Mouse (Mus musculus) forebrain, embryonic 16.5 days (tissue): ENCODE results near the gene Emilin1. TPM values are rescaled to one million over a fixed set of nuclear protein-coding genes. Genes with fewer than 3 reads are reported as not detected.

ENCODE experiments used
- ATAC-seq: fragments of 200-750 bp; cut with Nextera tagmentation; 2 replicates; pipeline ENCODE4 v1.8.0; 2017; ENCODE audit warnings: mild to moderate bottlenecking, moderate library complexity
- H3K27ac ChIP-seq: fragments of 300-500 bp; sonication (generic); 2 replicates; pipeline ENCODE4 v1.5.1; 2014; ENCODE audit warnings: low read length, control low read depth
- H3K27me3 ChIP-seq: fragments of 300-500 bp; sonication (generic); replicated peaks from 2 replicates; pipeline ENCODE4 v1.6.1; 2014; ENCODE audit warnings: low read length; ENCODE audit not compliant: control insufficient read depth, insufficient read depth
- H3K36me3 ChIP-seq: fragments of 300-500 bp; sonication (generic); 2 replicates; pipeline ENCODE4 v1.6.1; 2014; ENCODE audit not compliant: control insufficient read depth, insufficient read depth
- H3K4me1 ChIP-seq: fragments of 300-500 bp; sonication (generic); replicated peaks from 2 replicates; pipeline ENCODE4 v1.6.1; 2014; ENCODE audit warnings: low read length; ENCODE audit not compliant: control insufficient read depth, insufficient read depth
- H3K4me2 ChIP-seq: fragments of 300-500 bp; sonication (generic); 2 replicates; pipeline ENCODE4 v1.6.1; 2014; ENCODE audit warnings: mild to moderate bottlenecking, low read length, control low read depth
- H3K4me3 ChIP-seq: fragments of 300-500 bp; sonication (generic); replicated peaks from 2 replicates; pipeline ENCODE4 v1.5.1; 2014; ENCODE audit warnings: mild to moderate bottlenecking, low read length, control low read depth
- H3K9ac ChIP-seq: fragments of 300-500 bp; sonication (generic); replicated peaks from 2 replicates; pipeline ENCODE4 v1.6.1; 2014; ENCODE audit warnings: low read depth, low read length, control low read depth
- H3K9me3 ChIP-seq: fragments of 300-500 bp; sonication (generic); 2 replicates; pipeline ENCODE4 v1.6.1; 2016; ENCODE audit warnings: low read length; ENCODE audit not compliant: control insufficient read depth
- WGBS: fragments of 180-500 bp; shearing (Covaris S2); extraction: QIAGEN DNeasy Blood & Tissue Kit; methylation state at CpG from one replicate; pipeline ENCODE4 v1.1.7; 2014; 5-methylcytosine and 5-hydroxymethylcytosine counted together
- polyA plus RNA-seq: library from polyadenylated mRNA; unstranded; fragments of >200 nt; fragmentation: Nextera tagmentation; extraction: Ambion mirVana; gene quantifications from 2 replicates; pipeline ENCODE4 v1.2.1, GENCODE M21; 2015

Emilin1 gene
- polyA plus RNA-seq, 1 experiment from 2014 or later = 13.5 TPM

DNA sequence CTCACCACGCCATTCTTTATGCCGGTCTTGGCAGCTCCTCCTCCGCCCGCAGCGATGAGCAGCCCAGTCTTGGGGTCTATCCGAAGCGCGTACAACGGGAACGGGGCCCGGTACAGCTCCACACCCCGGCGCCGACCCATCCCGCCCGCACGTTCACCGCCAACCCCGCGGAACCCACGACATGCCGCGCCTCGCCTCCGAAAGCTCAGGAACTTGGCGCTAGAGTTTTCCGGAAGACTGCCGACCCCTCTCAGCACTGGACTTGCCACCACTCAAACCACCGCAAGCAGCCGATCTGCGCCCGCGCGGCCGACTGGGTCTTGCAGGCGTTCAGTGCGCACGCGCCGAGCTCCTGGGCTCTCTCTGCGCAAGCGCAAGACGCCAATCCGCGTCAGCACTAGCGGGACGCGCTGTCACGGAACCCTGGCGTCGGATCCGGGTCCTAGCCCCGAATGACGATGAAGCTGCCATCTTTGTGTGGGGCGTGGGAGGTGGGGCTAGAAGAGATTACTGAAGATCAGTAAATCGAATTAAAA lies 46.8 kb downstream of the Emilin1 start, which contains the start of gene Preb:
Gene Preb (minus strand): TSS at position 396 of the 536 bp plus-strand sequence.
- H3K4me3 ChIP-seq = peak within 1 kb of the TSS; percentile 89
- H3K4me2 ChIP-seq = peak within 1 kb of the TSS; percentile 69
- no peaks in the 10 kb centered on the region; the same call in 1 of the 2 replicates for H3K27me3 ChIP-seq
- H3K9ac ChIP-seq = peak within 1 kb of the TSS; percentile 93
- WGBS = under 1% methylated on average over 56 of the region's 56 CpGs
- peaks cover 14% of the 10 kb centered on the region for H3K36me3 ChIP-seq
- ATAC-seq = peak; percentile 96
- peak within 1 kb of the TSS; percentile 91 for H3K27ac ChIP-seq
- H3K9me3 ChIP-seq = no peaks in the 10 kb centered on the region
- H3K4me1 ChIP-seq = peaks cover 23% of the 10 kb centered on the region

DNA sequence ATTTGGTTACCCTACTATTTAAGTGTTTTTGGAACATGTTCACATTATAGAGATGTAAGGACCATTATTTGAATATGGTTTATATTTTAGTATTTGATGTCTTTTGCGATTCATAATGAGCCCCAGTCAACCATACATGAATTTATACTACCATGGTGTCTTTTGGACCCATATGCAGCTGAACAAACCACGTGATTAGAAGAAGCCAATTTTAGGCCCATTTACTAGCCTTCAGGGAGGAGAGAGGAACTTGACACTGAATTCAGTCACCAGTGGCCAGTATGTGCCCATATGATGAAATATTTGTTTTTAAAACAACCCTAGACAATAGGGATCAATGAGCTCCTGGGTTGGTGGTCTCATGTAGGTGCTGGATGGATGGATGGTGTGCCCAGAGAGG lies 47.6 kb downstream of the Emilin1 start:
- no peaks in the 10 kb centered on the region; the same call in 1 of the 2 replicates for H3K27me3 ChIP-seq

DNA sequence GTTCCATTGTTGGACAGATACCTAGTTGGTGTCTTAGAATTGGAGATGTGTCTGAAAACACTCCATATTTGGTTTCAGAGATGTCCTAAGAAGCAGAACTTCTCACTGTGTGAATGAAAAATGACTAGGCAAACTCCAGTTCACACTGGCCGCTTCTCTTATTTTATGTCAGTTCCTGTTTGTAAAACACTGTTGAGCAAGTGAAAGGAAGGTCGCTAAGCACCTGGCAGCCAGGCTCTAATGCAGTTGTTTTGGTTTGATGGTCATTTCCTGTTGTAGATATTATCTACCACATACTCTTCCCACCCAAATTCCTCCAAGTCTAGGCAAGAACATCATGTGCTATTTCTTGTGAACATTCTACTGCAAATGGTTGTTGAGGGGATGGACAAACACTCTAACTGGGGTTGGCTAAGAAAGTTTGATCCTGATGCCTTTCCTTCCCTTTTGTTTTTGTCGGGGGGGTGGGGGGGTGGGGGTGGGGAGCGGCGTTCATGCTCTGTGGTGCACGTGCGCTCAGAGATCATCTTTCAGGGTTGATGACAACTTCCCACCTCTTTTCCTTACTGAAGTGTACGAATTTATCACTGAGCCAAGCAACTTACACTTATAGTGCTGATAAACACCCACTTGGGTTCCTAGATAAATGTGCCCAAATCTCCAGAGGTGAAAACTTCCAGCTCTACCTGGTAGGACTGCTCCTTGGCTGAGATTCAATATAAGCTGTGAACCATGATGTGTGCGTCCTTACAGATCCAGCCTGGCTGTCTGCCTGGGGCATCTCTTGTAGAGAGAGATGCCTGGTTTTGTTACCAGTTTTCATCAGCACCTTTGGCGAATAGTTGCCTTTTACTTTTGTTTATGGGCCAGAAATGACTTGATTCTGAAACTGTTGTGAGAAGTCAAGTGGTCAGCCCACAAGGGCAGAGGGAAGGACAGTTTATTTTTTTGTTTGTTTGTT lies 48.6 kb downstream of the Emilin1 start:
- Histone ChIP-seq H3K4me3 (no peak overlapping the region), H3K4me2 (no peak overlapping the region), H3K36me3 (peaks cover 8% of the 10 kb centered on the region), H3K27me3 (no peaks in the 10 kb centered on the region; the same call in 1 of the 2 replicates), H3K9me3 (no peaks in the 10 kb centered on the region), H3K4me1 (peaks cover 23% of the 10 kb centered on the region), H3K27ac (no peak overlapping the region), H3K9ac (no peak overlapping the region)
- WGBS = 87% methylated on average over 10 of the region's 10 CpGs
- no peak for ATAC-seq

More for the DNA sequence above, 47.6 kb downstream of the Emilin1 start:
- Histone ChIP-seq H3K27ac (no peak overlapping the region), H3K9me3 (no peaks in the 10 kb centered on the region), H3K4me2 (peak overlapping the region; percentile 69), H3K36me3 (peaks cover 8% of the 10 kb centered on the region), H3K9ac (peak overlapping the region; percentile 93; the same call in 1 of the 2 replicates), H3K4me1 (peaks cover 23% of the 10 kb centered on the region), H3K4me3 (peak overlapping the region; percentile 89; the same call in 1 of the 2 replicates)
- 87% methylated on average over 2 of the region's 2 CpGs for WGBS
- no peak for ATAC-seq

DNA sequence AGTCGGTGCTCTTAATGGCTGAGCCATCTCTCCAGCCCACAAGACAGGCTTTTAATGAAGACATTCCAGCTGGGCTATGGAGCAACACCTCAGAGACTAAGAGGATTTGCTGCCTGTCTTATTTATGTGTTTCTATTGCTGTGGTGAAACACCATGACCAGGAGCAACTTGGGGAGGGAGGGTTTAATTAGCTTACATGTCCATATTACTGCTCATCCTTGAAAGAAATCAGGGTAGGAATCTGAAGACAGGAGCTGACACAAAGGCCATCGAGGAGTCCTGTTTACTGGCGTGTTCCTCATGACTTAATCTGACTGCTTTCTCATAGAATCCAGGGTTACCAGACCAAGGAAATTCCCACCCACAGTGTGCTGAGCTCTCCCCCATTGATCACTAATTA lies 50.7 kb downstream of the Emilin1 start:
- ATAC-seq = no peak
- WGBS = 66% methylated on average over 3 of the region's 3 CpGs
- no peaks in the 10 kb centered on the region for H3K36me3 ChIP-seq

DNA sequence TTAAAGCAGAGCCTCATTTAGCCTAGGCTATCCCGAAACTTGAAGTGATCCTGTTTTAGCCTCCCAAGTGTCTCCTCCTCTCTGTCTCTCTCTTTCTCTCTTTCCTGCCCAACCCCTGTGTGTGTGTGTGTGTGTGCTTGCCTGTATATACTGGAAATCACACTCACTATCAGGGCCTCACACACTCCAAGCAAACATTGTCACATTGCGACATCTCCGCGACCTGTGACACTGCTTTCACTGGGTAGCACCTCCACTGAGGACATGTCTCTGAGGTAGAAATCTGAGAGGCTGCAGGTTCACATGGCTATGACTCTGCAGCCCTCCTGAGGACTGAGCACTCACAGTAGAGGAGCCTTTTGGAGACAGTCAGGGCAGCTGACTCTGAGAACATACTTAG lies 53.0 kb downstream of the Emilin1 start:
- Histone ChIP-seq H3K9ac (no peak overlapping the region), H3K4me1 (no peaks in the 10 kb centered on the region), H3K27me3 (no peaks in the 10 kb centered on the region; the same call in 1 of the 2 replicates), H3K4me2 (no peak overlapping the region), H3K27ac (no peak overlapping the region), H3K36me3 (no peaks in the 10 kb centered on the region), H3K4me3 (no peak overlapping the region), H3K9me3 (no peaks in the 10 kb centered on the region)
- no peak for ATAC-seq
- 88% methylated on average over 4 of the region's 4 CpGs for WGBS

More for the DNA sequence above, 50.7 kb downstream of the Emilin1 start:
- Histone ChIP-seq H3K4me3 (no peak overlapping the region), H3K27ac (no peak overlapping the region), H3K27me3 (no peaks in the 10 kb centered on the region; the same call in 1 of the 2 replicates), H3K9ac (no peak overlapping the region), H3K4me2 (no peak overlapping the region), H3K4me1 (peaks cover 8% of the 10 kb centered on the region), H3K9me3 (no peaks in the 10 kb centered on the region)

DNA sequence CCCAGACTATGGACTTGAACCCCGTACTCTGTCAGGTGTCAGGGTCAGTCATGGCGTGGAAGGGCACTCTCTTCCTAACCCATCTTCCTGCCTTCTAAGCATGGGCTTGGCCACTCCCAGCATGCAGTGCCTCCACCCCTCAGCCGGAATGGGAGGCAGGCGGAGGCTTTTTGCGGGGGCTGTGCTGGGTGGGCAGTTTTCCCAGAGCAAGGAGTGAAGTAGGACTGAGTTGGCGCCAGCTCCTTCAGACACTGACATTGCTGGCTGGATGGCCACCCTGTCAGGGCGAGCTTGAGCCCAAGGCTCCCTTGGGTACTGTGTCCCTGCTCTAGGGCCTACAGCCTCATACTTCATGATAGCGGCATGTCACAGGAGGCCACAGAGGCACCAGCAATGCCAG lies 55.2 kb downstream of the Emilin1 start, which contains the start of gene Tcf23:
Gene Tcf23 (plus strand): TSS at position 247 of the 400 bp plus-strand sequence.
- H3K4me3 ChIP-seq = no peak within 1 kb of the TSS
- H3K9me3 ChIP-seq = no peaks in the 10 kb centered on the region
- WGBS = 70% methylated on average over 8 of the region's 8 CpGs
- H3K27ac ChIP-seq = no peak within 1 kb of the TSS
- no peak within 1 kb of the TSS for H3K9ac ChIP-seq
- no peaks in the 10 kb centered on the region for H3K27me3 ChIP-seq
- no peaks in the 10 kb centered on the region for H3K4me1 ChIP-seq
- no peaks in the 10 kb centered on the region for H3K36me3 ChIP-seq
- H3K4me2 ChIP-seq = no peak within 1 kb of the TSS
- no peak for ATAC-seq

DNA sequence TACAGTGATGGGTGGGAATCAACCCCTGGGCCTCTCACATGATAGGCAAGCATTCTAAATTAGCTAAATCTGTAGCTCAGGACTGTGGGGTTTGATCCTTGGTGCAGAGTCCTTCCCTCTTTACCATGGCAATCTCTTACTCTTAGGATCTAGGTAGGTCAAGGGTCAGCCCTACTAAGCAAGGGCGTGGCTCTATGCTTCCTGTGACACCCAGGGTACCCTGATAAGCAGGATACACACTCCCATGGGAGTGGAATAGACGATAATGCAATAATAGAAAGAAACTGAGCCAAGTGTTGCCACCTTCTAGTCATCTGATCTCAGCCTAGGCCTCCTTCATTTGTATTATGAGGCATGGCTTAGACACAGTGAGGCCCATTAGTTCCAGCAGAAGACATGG lies 56.2 kb downstream of the Emilin1 start:
- 80% methylated on average over 2 of the region's 2 CpGs for WGBS
- H3K4me1 ChIP-seq = no peaks in the 10 kb centered on the region

More for the DNA sequence above, 56.2 kb downstream of the Emilin1 start:
- Histone ChIP-seq H3K27ac (no peak overlapping the region), H3K4me2 (no peak overlapping the region), H3K27me3 (no peaks in the 10 kb centered on the region), H3K36me3 (no peaks in the 10 kb centered on the region), H3K9ac (no peak overlapping the region), H3K4me3 (no peak overlapping the region), H3K9me3 (no peaks in the 10 kb centered on the region)
- ATAC-seq = no peak
